In genomic region chr6:122659567-122659966, GRCm38 (mm10) we compare ENCODE assay signal across 13 mouse cellular contexts. TPM values are rescaled to one million over a fixed set of nuclear protein-coding genes. Genes with fewer than 3 reads are reported as not detected.
DNase-seq lines count a peak whose midpoint lies in the region; TF ChIP-seq lines count a peak whose summit lies in the region.
"Had no signal": no experiment of that assay in that cellular context is flagged by ENCODE, and none has a peak within 500 bp of the region (broad histone marks: within the 10 kb centered on the region; RNA-seq: fewer than 3 reads in every experiment).

No protein-coding gene starts in this region.

- H3K36me3 ChIP-seq in heart, adult 2 months (ENCODE audit: control insufficient read depth, insufficient read depth, low read length), result no peaks in the 10 kb centered on the region

- TF ChIP-seq EP300 in heart, adult 2 months (IDR thresholded peaks at IDR 0.05; ENCODE audit: insufficient read depth, low read depth, low read length), result no peak

- no peak overlapping the region for H3K9ac ChIP-seq in heart, adult 2 months (ENCODE audit: low read depth, low read length)

- H3K27ac ChIP-seq in heart, adult 2 months, result no peak overlapping the region

- 17% methylated on average over 7 of the region's 7 CpGs for WGBS in heart, adult 2 months

- TF ChIP-seq CTCF in heart, adult 2 months (IDR thresholded peaks at IDR 0.05), result no peak

- TF ChIP-seq POLR2A in heart, adult 2 months (IDR thresholded peaks at IDR 0.05; ENCODE audit: insufficient read depth, low read depth, low read length), result no peak

- H3K27me3 ChIP-seq in heart, adult 2 months (ENCODE audit: control insufficient read depth, insufficient read depth, low read length), result peaks cover under 1% of the 10 kb centered on the region; the same call in 1 of the 2 replicates

- H3K4me3 ChIP-seq in heart, adult 2 months, result no peak overlapping the region

- DNase-seq in heart, postnatal 4 days, result peak; percentile 35
- DNase-seq in heart, adult 2 months, result no peak
- DNase-seq in thymus, postnatal 4 days, result peak; percentile 23
- DNase-seq in thymus, postnatal 36 days, result no peak
- DNase-seq in forelimb bud, embryonic 11.5 days (ENCODE audit: low read depth, low spot score), result peak; percentile 71
- no peak for DNase-seq in frontal cortex, postnatal 36 days (ENCODE audit: low spot score in 2 of 2)
- no peak for DNase-seq in urinary bladder, postnatal 25 days (ENCODE audit: low spot score)
- DNase-seq in spleen, postnatal 4 days (ENCODE audit: low spot score in 2 of 2), result no peak
- DNase-seq: cerebellum, adult 9-11 months; right cerebral cortex, postnatal 25 days had no signal

- intact Hi-C loops in heart, adult 2 months (cut with DNase I), result no loop called here

- H3K4me1 ChIP-seq in heart, adult 2 months (ENCODE audit: control insufficient read depth, insufficient read depth, low read length), result no peaks in the 10 kb centered on the region

- no peaks in the 10 kb centered on the region for H3K79me2 ChIP-seq in heart, adult 2 months (replicated peaks; ENCODE audit: control insufficient read depth, insufficient read depth, low read length)

RNA-seq across cellular contexts. Expression of gene Dppa3, which starts 33.4 kb away (rescaled TPM):
- total RNA-seq in heart, postnatal 4 days (2021), result not detected
- not detected for total RNA-seq in heart, adult 2 months (2021)
- not detected in 2 replicates for polyA plus RNA-seq in heart, adult 2 months (2012; rRNA removed)
- total RNA-seq: gastrocnemius, postnatal 4 days; layer of hippocampus, postnatal 14 days had no signal
- polyA plus RNA-seq: Patski had no signal

RNA-seq across cellular contexts. Expression of gene Nanog, which starts 47.7 kb away (rescaled TPM):
- under 1 TPM; 0.38 to 0.41 TPM for total RNA-seq in heart, postnatal 4 days (2021)
- total RNA-seq in heart, adult 2 months (2021), result not detected
- not detected in 2 replicates for polyA plus RNA-seq in heart, adult 2 months (2012; rRNA removed)
- total RNA-seq: gastrocnemius, postnatal 4 days; layer of hippocampus, postnatal 14 days had no signal

RNA-seq across cellular contexts. Expression of gene Gdf3, which starts 49.7 kb away (rescaled TPM):
- total RNA-seq in heart, postnatal 4 days (2021), result not detected
- total RNA-seq in heart, adult 2 months (2021), result not detected
- not detected in 2 replicates for polyA plus RNA-seq in heart, adult 2 months (2012; rRNA removed)
- total RNA-seq: gastrocnemius, postnatal 4 days; layer of hippocampus, postnatal 14 days had no signal
- polyA plus RNA-seq: Patski had no signal

RNA-seq across cellular contexts. Expression of gene Apobec1, which starts 57.3 kb away (rescaled TPM):
- 1 to 10 TPM; 4.0 to 7.4 TPM for total RNA-seq in heart, postnatal 4 days (2021)
- 1 to 10 TPM; 4.8 to 6.1 TPM for total RNA-seq in heart, adult 2 months (2021)
- 9.8 and 17.9 TPM in 2 replicates for polyA plus RNA-seq in heart, adult 2 months (2012; rRNA removed)

Comparison
In these comparisons a context has a peak if more than half of its experiments do, and no peak if none do; other contexts are left out.
1. DNase-seq: peak in heart, postnatal 4 days (single experiment), thymus, postnatal 4 days (single experiment) and forelimb bud, embryonic 11.5 days (single experiment); none in heart, adult 2 months (0 of 2), thymus, postnatal 36 days (0 of 2), frontal cortex, postnatal 36 days (0 of 2), urinary bladder, postnatal 25 days (single experiment) and spleen, postnatal 4 days (0 of 2).